Comparison of ENCODE assay signal across 8 mouse cellular contexts in genomic region chr14:61112404-61112803, GRCm38 (mm10). TPM values are rescaled to one million over a fixed set of nuclear protein-coding genes. Genes with fewer than 3 reads are reported as not detected.
DNase-seq lines count a peak whose midpoint lies in the region; TF ChIP-seq lines count a peak whose summit lies in the region.

No protein-coding gene starts in this region.

- 7% methylated on average over 11 of the region's 11 CpGs for WGBS in thymus, adult 2 months

- H3K4me1 ChIP-seq in cortical plate, adult 2 months (ENCODE audit: control insufficient read depth, insufficient read depth, low read length), result no peaks in the 10 kb centered on the region
- H3K4me1 ChIP-seq in thymus, adult 2 months (replicated peaks; ENCODE audit: control insufficient read depth, insufficient read depth, low read length), result no peaks in the 10 kb centered on the region

- TF ChIP-seq POLR2A in cortical plate, adult 2 months (IDR thresholded peaks at IDR 0.05; ENCODE audit: extremely low read depth, insufficient read depth, low read length), result no peak
- TF ChIP-seq POLR2A in thymus, adult 2 months (IDR thresholded peaks at IDR 0.05; ENCODE audit: control insufficient read depth, extremely low read depth, insufficient read depth, low read length, poor library complexity), result no peak

- no peaks in the 10 kb centered on the region for H3K36me3 ChIP-seq in thymus, adult 2 months (ENCODE audit: control insufficient read depth, insufficient read depth, low read length)

- no peaks in the 10 kb centered on the region for H3K27me3 ChIP-seq in thymus, adult 2 months (ENCODE audit: control insufficient read depth, insufficient read depth, low read length)

- TF ChIP-seq CTCF in cortical plate, adult 2 months (IDR thresholded peaks at IDR 0.05; ENCODE audit: extremely low read depth, insufficient read depth, low read length), result peak; percentile 81
- TF ChIP-seq CTCF in thymus, adult 2 months (IDR thresholded peaks at IDR 0.05; ENCODE audit: borderline replicate concordance, control insufficient read depth, extremely low read depth, insufficient read depth, low read length, poor library complexity), result peak; percentile 88

- H3K27ac ChIP-seq in cortical plate, adult 2 months (ENCODE audit: insufficient read depth, low read length), result no peak overlapping the region
- H3K27ac ChIP-seq in thymus, adult 2 months (ENCODE audit: control insufficient read depth, insufficient read depth, low read length), result no peak overlapping the region

- peak; percentile 73 for DNase-seq in A20 (ENCODE audit: low read depth, low spot score)
- DNase-seq in adipocyte (ENCODE audit: low spot score), result peak; percentile 55
- DNase-seq in gastrocnemius, postnatal 10 days, result peak; percentile 87
- DNase-seq in kidney, postnatal 36 days, result peak; percentile 43 to 86
- DNase-seq in lung, adult 18-20 months, result peak; percentile 42 to 51
- peak; percentile 57 for DNase-seq in ovary, postnatal 10 days (ENCODE audit: low spot score)
- peak; percentile 77 for DNase-seq in thymus, adult 2 months

- no peak overlapping the region for H3K4me3 ChIP-seq in cortical plate, adult 2 months (ENCODE audit: insufficient read depth, low read length)
- no peak overlapping the region for H3K4me3 ChIP-seq in thymus, adult 2 months (ENCODE audit: control insufficient read depth, insufficient read depth, low read length)

RNA-seq across cellular contexts. Expression of gene Sacs, which starts 25.9 kb away (rescaled TPM):
- polyA plus RNA-seq in cortical plate, adult 2 months (2012; rRNA removed), result 15.3 and 15.5 TPM in 2 replicates
- 10 to 100 TPM; 33.4 to 39.3 TPM for total RNA-seq in gastrocnemius, postnatal 10 days (2021)
- polyA plus RNA-seq in thymus, adult 2 months (2012; rRNA removed), result 2.9 and 3.4 TPM in 2 replicates
